Mouse (Mus musculus) lung, postnatal 10 days (tissue): ENCODE results near the gene Denr.
A peak's percentile ranks its signal among the peaks of the same experiment; 100 is the strongest.

Experiments used
- DNase-seq: peaks from one replicate; pipeline ENCODE4 v3.0.0; 2021

Gene Denr

DNA sequence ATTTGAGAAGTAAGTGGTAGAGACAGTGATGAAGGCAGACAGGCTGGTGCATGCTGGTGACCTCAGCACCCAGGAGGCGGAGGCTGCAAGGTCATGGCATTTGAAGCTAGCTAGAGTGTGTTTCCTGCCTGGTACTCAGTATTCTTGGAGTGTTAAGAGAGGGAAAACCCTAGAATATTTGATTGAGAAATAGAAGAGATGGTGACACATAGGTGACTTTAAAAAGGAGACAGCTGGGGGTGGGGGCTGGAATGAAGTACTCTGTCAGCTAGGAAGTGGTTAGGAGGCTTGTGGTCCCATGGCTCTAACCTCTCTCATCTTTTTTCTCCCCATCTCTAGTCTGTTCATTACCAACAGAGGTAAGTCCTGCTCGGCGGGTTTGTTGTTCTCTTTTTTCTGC lies 7.9 kb downstream of the Denr start:
- DNase-seq, result no peak

GRCm38 (mm10) chr5:123922112-123922511 lies 15.1 kb downstream of the Denr start:
- no peak for DNase-seq

GRCm38 (mm10) chr5:123927118-123927517 lies 20.1 kb downstream of the Denr start, which contains the start of gene Gm43518:
Gene Gm43518 (plus strand): TSS chr5:123927418.
- no peak for DNase-seq

DNA sequence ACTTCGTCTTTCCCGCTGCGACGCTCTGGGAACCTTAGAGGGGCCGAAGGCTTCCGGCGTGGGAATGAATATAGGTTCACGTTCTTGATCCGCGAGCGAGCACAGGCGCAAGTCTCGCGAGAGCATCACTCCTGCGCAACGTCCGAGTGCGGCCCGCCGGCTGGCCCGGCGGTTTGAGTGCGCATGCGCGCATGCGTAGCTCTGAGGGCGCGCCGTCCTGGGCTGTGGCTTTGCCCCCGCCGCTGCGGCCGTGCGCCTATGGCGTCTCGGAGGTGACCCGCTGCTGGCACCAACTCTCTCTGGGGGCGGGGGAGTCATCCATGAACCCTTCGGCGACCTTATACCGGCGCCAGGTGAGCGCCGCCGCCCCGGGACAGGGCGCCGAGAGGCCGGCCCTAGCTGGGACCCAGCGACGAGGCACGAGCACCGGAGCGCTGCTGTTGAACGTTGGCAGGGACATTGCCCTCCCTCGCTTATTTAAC lies 23.6 kb downstream of the Denr start, which contains the start of gene Ccdc62:
Gene Ccdc62, plus strand, starts transcription at position 172 of the 482 bp plus-strand sequence.
- peak; percentile 96 for DNase-seq

- no peak for DNase-seq
Measured at GRCm38 (mm10) chr5:123931131-123931530, 24.2 kb downstream of the Denr start.

GRCm38 (mm10) chr5:123932927-123933326 lies 26.0 kb downstream of the Denr start:
- DNase-seq, result no peak

DNA sequence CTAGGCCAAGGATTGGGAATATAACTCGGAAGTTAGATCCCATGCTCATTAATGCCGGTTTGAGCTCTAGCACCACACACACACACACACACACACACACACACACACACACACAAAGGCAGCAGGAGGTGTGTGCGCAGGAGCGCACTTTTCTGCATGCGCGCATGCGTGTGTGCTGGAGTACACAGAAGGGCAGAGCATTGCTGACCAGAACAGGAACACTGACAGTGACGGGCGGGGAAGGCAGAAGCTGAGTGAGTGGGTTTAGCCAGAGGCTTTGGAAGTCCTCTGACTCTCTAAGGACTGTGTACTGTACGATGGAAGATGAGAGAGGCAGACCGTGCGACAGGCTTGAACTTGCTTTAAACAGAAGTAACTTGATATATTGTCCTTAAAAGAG lies 26.6 kb downstream of the Denr start:
- no peak for DNase-seq

DNA sequence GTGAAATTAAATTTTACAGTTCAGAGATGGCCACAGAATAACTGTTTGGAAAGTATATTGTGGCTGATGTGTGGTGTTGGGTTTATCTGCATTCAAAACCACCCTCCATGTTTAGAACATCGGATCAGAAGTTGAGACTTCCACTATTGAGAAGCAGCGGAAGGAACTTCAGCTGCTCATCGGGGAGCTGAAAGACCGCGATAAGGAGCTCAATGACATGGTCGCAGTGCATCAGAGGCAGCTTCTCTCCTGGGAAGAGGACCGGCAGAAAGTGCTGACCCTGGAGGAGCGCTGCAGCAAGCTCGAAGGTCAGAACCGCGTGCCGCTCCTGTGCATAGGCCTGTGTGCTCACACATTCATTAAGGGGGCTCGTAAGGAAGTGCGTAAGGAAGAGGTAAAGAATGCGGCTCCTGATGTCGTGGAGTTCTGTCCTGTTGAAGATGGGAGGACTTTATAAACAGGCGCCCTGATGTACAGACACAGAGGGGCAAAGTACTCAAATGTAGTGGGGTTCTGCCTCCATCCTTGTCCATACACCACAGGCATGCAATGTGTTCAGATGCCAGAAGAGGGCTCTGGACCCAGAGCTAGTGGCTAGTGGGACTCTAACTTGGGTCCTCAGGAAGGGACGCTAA lies 27.1 kb downstream of the Denr start:
- DNase-seq, result peak; percentile 26

DNA sequence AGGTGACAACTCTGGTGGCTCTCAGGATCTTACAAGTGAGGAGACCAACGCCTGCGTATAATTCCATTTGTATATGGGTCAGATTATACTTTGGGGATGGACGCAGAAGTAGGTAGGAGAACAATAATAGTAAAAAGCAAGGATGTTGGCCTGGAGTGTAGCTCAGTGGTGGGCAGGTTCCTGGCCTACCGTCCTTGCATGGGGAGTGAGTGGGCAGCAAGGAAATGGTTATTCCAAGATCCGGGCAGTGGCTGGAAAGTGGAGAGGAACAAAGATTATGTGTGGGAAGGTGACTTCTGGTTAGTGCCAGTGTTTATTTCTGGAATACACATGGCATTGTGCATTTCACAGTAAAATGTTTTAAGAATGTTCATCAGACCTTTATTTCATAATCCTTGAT lies 29.0 kb downstream of the Denr start:
- DNase-seq, result no peak

- no peak for DNase-seq
Measured at GRCm38 (mm10) chr5:123938479-123938878, 31.5 kb downstream of the Denr start.

DNA sequence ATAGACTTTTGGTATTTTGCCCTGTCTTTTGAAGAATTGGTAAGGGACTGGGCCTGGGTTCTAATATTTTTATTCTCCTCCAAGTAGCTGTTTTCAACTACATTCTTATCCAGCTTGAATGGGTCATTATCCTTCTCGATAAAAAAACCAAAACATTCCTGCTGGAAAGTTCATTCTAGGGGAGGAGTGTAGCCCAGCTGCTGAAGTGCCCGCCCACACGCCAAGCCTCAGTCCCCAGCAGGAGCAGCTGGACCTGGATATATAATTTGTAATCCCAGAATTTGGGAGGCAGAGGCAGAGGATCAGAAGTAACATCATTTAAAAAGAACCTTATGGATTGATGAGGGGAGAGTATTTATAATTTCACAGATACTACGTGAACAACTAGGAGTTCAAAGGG lies 39.6 kb downstream of the Denr start:
- DNase-seq, result peak; percentile 36

DNA sequence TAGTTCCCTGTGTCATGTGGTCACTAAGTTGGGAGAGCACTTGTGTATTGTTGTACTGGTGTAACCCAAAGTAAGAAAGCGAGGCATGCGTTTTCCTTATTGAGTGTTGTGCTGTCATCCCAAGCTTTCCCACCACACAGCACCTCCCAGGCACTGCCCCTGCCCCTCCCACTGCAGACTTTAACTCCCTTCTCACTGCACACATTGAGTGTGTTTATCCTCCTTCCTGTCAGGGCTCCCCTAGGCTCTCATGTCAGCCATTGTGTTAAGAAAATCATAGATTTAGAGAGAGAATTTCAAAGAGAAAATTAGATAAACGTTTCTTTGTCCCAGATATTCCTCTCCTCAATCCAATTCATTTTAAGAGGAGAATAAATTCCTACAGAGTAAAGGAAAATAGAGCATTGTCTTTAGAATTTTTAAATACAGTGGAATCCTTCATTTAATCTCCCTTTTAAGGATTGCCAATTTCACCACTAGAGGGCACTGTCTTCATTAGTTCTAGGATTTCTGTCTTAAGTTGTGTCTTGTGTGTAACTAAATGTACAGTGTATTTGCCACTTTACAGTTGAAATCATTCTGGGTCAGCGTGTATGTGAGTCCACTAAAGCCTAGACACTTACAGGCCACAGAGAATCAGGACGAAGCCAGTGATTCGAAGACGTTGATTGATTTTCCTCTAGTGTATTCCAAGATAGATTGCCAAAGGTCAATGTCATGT lies 40.2 kb downstream of the Denr start:
- DNase-seq, result peak; percentile 65

DNA sequence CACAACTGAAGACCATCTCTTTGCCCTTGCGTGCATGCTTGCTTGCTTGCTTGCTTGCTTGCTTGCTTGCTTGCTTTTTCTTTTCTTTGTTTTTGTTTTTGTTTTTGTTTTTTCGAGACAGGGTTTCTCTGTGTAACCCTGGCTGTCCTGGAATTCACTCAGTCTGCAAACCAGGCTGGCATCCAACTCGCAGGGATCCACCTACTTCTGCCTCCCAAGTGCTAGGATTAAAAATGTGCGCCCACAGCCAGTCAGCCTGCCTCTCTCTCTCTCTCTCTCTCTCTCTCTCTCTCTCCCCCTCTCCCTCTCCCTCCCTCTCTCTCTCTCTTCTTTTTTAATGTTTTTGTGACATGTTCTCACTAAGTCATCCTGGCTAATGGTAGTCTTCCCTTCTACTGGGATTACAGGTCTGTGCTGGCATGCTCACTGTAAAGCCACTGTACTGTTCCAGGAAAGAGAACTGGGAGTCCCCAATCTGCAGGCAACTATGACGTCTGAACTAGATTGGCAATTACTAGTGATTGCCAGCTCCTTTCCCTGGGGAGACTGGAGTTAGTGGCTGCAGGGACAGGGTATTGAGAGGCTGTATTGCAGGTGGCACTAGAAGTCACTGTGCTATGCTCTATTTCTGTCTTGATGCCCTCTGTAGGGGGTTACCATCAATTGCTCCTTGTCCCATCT lies 45.5 kb downstream of the Denr start:
- no peak for DNase-seq

DNA sequence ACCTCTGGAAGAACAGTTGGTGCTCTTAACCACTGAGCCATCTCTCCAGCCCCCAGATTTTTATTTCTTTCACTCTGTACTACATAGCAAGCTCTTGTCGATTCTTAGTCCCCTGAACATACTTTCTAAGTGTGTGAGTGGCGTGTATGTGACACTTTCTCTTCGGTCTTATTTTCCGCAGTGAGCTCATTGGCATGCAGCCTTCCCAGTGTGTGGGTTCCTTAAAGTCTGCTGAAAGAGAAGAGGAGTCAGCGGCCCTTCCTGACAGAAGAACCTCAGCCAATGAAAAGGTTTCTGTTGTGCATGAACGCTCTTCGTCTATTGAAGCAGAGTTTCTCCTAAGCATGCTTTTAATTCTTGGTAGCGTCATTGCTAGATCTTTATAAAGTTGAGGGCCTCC lies 50.2 kb downstream of the Denr start:
- DNase-seq, result no peak

DNA sequence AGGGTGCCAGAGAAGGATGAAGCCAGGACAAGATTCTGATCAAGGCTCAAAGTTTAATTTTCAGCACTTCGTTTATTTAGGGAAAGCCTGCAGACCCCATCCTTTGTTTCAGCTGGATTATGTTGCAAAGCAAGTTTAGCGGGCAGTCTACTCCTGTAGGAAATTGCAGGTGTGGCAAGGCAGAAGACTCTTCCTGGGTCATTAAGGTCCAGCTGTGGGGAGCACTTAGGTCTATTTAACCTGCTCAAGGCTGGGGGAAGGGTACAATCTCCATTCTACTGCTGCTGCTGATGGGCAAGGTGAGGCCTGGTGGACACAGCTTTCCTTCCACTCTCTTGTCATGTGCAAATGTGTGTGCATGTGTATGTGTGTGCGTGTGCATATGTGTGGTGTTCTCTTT lies 52.0 kb downstream of the Denr start:
- no peak for DNase-seq

- no peak for DNase-seq
Measured at GRCm38 (mm10) chr5:123960129-123960528, 53.2 kb downstream of the Denr start.

DNA sequence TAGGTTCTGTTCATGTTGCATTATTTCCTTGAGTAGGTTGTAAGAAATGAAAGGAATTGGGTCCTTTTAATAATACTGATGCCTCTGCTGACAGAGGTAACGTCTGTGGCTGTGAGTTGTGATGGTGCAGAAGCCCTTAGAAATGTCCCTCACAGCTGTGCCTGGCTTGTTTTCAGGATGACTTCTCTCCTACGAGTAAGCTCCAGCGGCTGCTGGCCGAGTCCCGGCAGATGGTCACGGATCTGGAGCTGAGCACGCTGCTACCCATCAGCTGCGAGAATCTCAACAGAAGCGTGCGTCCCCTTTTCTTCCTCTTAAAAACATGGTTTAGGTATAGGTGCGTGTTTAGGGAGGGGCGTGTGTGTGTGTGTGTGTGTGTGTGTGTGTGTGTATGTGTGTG lies 54.1 kb downstream of the Denr start:
- no peak for DNase-seq

DNA sequence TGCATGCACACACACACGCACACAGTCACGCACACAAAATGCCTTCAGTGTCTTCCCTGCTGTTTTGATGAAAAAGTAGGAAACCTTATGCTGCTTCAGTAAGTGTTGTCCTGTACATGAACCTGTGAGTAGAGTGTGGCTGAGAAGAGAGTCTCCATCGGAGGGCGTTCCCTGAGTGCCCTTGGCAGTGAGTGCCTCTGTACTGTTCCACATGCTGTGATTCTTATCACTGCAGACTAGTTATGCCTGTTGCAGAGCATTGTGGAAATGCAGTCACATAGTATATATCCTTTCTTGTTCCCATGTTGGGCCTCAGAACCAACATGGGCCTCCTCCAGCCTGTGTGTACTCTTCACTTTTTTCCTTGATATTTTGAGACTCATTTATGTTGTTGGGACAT lies 57.2 kb downstream of the Denr start:
- DNase-seq, result no peak

GRCm38 (mm10) chr5:123966759-123967158 lies 59.8 kb downstream of the Denr start:
- no peak for DNase-seq

- DNase-seq, result no peak
Measured at GRCm38 (mm10) chr5:123968468-123968867, 61.5 kb downstream of the Denr start.

DNA sequence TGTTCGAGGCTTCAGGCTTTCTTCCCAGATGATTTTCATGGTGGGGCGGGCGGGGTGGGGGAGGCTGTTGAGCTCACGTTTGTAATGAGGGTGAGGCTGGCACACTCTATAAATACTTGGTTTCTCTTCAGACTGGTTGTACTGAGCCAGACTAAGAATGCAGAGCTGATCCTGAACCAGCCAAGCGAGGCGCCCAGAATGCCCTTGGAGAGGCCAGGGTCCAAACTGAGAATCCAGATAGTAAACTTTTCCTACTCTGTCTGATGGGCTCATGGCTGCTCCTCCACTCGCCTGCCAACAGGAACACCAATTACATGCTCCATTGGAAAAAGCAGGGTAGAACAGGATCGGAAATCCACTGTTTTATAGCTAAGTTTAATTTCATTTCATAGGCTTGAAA lies 62.2 kb downstream of the Denr start:
- no peak for DNase-seq

DNA sequence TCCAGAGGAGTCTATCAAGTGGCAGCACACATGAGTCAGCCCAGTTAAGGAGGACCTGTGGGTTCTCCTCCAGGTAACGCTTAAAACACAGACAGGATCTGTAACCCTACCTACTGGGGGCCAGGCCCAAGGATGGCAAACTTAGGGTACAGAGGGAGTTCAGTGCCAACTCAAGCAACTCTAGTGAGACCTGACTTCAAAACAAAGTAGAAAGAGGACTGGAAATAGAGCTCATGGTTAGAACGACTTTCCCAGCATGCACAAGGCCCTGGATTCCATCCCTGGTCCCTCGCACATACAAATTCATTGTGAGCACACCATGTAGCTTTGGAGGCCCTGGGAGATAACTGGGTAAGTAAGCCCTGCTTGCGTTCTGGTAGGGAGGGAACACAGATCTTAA lies 63.6 kb downstream of the Denr start:
- DNase-seq, result no peak

- no peak for DNase-seq
Measured at GRCm38 (mm10) chr5:123972453-123972852, 65.5 kb downstream of the Denr start.
